Mouse (Mus musculus) frontal cortex, adult (tissue): ENCODE results near the gene Intu.

ENCODE experiments used
- ATAC-seq: cut with Nextera tagmentation; 2 replicates; pipeline ENCODE4 v1.9.2; 2017; ENCODE audit warnings: mild to moderate bottlenecking, moderate library complexity, mixed read lengths; ENCODE audit not compliant: low TSS enrichment

The Intu gene

DNA sequence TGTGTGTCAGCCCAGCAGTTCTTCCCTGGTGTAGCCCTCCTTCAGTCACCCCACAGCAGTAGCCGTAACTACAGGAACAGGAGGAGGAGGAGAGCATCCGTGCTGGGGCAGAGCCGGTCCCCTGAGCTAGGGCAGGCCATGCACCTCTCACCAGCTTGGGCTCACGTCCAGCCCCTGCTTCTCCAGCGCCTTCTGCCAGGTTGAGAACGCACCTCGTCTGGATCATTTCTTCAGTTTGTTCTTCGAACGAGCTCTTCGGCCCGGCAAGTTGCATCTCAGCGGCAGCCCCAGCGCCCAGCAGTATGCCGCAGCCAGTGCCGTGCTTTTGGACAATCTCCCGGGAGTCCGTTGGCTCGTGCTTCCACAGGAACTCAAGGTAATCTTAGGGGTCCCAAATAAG lies 152.1 kb downstream of the Intu start:
- no peak for ATAC-seq

DNA sequence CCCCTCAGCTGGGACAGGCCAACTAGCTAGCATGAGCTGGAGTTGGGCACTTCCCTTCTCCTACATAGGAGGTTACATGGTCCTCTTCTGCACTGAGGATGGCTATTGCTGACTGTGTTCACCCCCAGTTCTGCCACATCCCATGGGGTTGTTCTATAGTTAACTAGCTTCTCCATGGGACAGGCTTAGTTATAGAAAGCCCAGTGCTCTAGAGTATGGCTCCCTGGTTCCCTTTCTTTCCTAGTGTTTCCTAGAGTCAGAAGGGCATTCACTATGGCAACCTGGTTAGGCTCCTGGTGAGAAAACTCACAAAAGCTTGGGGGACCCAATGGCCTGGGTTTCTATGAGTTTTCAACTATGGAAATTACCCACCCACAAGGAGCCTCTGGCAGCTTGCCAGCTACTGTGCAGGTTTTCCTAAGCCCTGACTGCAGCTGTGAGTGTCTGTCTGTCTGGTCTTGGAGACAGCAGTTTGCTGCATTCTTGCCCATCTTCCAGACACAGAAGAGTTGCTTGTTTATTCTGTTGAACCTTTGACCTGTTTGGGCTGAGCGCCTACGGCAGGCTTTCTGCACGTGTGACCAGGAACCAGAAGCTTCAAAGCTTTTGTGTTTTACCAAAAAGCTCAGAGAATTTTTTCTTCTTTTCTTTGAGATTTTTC lies 154.9 kb downstream of the Intu start:
- no peak for ATAC-seq

DNA sequence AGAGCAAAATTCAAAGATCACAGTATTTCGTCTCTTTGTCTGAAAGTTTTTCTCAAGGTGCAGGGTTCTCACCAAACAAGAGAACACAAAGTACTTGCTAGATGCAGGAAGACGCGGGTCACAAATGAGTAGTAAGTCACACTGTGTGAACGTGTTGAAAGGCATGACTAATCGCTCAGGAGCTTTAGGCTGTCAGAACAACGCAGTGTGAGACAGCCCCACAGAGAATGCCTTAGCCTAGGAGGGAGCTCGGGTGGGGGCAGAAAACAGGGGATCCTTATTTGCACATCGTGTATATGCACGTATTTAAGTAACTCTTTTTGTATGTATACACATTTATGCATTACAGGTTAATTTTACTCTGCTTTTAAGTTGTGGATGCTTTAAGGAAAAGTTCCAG lies 155.8 kb downstream of the Intu start:
- no peak for ATAC-seq

DNA sequence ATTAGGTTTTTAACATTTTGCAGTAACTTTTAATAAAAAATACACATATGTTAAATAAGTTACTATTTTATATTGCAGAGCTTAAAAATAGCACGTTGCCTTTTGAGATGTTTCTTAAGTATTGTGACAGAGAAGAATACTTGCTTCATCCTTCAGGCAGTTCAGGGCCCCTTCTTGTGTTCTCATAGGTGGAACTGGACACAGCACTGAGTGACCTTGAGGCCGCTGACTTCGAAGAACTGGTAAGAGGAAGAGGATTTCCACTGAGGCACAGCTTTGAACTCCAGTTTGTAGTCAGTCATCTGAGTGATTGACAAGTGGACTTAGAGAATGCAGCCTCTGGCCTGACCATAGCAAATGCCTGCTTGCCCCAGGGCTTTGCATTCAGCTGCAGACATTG lies 156.5 kb downstream of the Intu start:
- no peak for ATAC-seq

DNA sequence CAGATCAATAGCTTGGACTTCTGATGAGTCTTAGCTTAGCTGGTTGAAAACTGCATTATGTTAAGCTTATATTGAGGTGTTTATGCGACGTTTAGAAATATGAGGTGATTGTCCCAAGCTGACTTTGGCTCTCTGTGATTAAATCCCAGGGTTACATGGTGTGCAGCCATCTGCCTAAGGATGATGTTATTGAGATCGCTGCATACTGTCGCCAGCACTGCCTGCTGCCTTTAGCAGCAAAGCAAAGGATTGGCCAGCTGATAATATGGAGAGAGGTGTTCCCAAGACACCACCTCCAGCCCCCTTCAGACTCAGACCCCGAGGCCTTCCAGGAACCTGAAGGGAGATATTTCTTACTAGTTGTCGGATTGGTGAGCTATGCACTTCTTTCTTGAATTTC lies 160.5 kb downstream of the Intu start:
- no peak for ATAC-seq

DNA sequence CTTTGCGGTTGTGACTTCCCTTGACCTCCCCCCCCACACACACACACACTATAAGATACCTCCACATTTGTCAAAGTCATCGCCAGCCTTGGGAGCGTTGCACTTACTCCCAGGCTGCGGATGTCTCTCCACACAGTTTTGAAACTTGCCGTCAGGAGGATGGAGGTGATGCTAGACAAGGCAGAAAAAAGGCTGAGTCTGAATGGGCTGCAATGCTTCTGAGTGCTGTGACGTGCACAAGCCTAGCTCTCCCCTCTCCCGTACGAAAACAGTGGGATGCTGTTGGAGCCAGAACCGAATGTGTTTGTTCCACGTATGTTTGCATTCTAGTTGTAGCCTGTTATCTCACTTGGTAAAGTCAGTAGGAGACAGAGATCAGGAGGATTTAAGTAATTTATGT lies 162.3 kb downstream of the Intu start:
- peak; percentile 81 for ATAC-seq

DNA sequence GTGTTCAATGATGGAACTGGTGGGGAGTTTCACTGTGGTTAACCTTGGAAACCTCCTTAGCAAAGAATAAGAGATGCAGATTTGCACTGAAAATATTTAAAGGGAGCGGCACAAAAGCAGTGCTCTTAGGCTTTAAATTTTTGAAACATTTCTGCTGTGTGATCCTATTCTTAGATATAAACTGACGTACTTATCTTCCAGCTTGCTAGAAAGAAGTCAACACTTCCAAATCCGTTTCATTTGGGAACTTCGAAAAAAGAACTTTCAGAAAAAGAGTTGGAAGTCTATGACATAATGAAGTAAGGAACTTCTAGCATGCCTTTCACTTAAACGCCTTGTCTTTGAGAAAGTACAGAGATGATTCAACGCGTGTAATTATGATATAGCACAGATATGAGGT lies 162.9 kb downstream of the Intu start:
- ATAC-seq, result peak; percentile 84

DNA sequence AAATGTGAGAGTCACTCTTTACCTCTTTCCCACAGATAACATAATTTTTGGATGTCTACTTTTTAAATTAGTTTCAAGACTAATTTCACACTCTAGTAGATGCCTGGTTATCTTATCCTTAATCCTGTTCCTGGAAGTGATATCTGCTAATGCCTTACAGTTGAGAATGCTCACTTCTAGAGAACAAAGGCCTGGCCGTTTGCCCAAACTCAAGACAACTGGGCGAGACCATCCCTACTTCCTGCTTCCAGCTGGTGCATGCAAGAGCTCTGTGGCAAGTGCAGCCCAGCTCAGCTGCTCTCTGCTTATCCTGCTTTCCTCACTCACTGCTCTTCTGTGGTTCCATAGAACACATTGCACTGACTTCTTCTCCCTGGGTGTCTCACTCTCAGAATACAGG lies 163.4 kb downstream of the Intu start:
- 0 out of 2 replicates have a peak, but pooled peaks have one; percentile 24 for ATAC-seq

DNA sequence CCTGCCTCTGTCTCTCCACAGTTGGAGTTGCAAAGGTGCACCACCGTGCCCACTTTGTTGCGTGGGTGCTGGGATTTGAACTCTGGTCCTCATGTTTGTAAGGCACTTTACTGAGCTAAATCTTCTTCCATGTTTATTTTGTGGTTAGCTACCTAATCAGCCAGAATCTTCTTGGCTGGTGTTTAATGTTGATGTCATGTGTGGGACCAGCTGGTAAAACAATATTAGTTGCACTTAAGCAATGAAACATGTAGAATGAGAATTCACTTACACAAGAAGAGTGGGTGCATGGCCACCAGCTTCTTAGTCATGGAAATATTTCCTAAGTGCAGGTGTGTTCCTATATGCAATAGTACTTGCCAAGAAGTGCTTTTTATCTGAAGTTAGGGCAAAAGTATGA lies 164.1 kb downstream of the Intu start:
- ATAC-seq, result no peak

DNA sequence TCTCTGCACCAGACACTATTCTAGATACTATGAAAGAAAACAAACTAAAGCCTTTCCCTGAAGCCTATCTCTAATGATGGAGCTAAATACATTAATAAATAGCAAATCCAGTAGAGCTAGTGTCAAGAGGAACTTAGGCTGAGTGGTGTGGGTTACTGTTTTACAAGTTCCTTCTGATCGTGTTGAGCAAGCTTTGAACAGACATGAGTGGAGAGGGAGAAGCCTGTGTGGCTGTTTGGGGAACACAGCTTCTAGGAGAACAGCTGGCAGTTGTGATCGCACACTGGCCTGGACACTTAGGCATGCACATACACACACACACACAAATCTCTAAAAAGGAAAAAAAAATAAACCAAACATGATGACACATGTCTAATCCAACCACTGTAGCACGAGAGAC lies 167.7 kb downstream of the Intu start:
- ATAC-seq, result no peak

DNA sequence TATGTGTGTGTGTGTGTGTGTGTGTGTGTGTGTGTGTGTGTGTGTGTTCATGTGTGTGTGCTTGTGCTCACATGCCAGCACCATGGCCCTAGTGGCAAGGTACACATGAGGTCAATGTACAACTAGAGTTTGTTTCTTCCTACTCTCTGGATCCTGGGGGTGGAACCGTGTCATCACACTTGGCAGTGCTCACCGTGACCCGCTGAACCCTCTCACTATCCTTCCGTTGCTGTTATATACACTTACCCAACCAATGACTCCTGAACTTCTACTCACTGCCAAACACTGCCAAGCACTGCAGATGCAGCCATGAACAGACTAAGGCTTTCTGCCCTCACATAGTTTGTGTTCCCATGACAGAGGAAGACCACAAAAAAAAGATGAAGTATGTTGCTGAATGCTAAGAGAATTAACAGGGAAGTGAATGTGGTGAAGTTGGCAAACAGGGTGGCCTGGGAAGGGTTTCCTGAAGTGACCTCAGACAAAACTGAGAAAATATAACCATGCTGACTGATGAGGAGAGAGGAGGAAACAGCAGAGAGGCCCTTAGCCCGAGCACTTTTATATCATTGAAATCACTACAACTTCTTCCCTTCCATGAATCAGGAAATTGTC lies 173.8 kb downstream of the Intu start:
- no peak for ATAC-seq

DNA sequence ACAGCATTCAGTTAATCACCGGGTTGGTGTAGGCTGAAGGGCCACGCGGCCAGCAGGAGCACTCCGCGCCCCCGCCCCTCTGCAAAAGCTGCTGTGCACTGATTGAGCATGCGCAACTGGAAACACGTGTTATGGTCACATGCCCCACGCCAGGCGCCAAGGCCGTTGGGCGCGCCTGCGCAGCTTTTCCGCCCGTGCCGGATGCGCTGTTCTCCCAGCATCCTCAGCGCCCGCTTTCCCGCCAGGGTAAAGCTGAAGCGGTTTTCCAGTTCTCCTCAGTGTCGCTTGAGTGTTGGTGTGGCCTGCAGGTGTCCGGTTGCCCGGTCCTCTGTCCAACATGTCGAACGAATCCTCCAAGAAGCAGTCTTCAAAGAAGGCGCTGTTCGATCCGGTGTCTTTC lies 177.6 kb downstream of the Intu start, which contains the start of gene Slc25a31:
TSS of gene Slc25a31 (plus strand) at position 201 of the 400 bp plus-strand sequence.
- ATAC-seq, result no peak

DNA sequence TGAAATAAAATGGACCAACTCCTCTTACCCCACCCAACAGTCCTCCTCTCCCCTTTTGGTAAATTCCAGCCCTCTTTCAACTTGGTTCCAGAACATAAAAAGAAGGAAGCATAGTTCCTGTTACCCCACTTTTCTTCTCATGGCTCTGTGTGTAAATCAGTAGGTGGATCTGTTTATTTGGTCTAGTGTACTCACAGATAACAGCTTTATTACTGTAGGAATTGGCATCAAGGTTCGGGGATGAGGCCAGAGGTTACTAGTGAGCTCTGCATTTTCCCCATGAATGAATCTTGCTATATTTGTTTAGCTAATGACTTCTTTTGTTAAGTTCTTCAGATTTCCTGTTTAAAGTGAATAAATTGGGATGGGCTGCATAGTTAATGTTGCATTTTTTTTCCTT lies 185.0 kb downstream of the Intu start:
- ATAC-seq, result no peak

DNA sequence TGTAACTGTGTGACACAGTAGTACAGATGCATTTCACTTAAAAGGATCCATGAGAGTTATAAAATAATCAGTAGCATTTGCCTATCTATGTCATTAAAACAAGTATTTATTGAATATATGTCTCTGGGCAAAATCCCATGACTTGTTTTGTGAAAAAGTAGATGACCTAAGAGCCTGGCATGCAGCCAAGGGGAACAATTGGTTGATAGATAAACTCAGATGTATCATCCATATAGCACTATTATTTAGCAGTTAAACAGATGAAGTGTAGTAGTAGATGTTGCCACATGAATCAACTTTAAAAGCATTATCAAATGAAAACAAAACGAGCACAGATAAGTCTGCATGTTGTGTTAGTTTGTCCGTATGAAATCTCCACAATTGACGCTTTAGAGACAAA lies 187.9 kb downstream of the Intu start:
- no peak for ATAC-seq

DNA sequence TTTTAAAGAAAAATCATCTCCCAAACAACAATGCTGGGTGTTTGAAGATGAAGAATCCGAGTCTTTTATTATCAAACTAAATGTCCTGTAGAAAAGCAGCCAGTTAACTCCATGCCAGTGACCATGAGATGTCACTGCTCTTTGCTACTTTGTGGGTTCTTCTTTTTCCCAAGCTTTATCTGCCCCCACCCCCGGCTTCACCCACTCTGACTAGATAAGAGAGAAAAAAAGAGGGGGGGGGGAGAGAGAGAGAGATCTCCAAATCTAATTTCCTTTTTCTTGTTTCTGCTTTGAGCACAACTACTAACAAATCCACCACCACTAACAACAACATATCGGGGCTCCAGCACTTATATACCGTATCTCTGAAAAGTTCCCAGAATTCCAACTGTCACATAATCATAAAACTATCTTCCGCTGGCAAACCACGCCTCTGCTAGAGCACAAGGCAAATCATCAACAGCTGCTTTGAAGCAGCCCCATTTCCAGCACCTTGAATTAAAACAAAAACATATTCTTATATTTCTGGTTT lies 207.4 kb downstream of the Intu start:
- ATAC-seq, result no peak

DNA sequence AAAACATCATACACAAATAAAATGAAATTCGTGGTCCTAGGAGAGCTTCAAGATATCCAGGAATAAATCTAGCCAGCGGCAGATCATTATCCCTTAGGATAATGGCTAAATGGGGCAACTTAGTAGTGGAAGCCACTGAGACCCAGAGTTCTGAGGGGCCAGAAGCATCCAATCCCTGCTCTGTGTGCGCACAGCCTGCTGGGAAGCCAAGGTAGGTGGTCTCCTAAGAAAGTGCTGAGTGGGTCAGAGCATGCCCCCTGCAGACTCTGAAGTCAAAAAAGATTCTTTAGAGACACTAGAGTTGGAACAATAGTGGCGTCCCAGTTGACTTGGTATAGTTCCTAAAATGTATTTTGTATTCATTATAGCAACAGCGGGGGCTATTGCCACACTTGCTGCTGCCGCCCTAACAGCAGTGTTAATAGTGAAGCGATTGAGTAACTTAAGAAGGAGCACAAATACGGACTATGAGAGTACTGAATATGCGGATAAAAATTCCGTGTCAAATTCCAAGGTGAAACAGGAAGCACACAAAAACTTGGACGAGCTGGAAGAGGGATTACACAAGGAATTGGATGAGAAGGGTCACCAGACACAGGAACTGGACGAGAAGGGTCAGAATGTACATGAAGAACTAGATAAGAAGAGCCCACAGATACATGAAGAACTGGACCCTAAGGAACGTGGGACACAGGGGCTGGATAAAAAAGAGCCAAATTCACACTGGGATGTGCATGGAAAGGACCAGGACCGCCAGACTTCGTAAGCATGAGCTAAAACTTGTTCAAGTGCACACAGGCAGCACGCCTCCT lies 213.1 kb downstream of the Intu start, which contains the start of gene Hspa4l:
TSS of gene Hspa4l (plus strand) at position 472 of the 812 bp plus-strand sequence.
- no peak for ATAC-seq

DNA sequence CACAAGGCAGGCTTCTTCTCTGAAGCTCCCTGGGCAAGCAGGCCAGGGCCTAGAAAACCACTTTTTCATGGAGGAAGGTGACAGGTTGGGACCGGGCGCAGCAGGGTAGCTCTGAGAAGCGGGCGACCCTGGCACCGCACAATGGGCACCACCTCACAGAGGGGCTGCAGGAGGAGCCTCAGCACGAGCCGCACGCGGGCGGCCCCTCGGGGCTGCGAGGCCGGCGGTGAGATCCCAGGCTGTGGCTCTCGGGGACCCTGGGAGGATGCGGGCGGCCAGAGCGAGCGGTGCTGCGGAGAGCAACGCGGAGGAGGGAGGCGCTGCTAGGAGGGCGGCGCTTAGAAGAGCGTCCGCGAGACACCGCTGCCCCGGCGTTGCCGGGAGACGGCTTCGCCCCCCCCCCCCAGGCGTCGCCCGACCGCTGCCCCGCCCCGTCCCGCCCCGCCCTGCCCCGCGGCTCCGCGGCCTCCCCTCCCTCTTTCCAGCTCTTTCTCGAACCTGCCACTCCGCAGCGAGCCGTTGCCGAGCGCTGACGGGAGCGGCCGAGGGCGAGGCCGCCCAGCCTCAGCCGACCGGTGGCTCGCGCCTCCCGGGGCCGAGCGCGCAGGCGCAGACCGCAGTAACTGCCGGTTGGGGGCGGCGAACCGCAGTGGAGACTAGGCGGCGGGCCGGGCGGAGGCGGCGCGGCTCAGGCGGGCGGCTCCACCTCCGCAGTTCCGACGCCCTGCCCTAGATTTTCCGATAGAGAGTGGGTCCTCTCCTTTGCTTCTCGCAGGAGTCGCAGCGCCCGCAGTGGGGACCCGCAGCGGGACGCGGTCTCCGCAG lies 214.0 kb downstream of the Intu start:
- ATAC-seq, result peak; percentile 86

DNA sequence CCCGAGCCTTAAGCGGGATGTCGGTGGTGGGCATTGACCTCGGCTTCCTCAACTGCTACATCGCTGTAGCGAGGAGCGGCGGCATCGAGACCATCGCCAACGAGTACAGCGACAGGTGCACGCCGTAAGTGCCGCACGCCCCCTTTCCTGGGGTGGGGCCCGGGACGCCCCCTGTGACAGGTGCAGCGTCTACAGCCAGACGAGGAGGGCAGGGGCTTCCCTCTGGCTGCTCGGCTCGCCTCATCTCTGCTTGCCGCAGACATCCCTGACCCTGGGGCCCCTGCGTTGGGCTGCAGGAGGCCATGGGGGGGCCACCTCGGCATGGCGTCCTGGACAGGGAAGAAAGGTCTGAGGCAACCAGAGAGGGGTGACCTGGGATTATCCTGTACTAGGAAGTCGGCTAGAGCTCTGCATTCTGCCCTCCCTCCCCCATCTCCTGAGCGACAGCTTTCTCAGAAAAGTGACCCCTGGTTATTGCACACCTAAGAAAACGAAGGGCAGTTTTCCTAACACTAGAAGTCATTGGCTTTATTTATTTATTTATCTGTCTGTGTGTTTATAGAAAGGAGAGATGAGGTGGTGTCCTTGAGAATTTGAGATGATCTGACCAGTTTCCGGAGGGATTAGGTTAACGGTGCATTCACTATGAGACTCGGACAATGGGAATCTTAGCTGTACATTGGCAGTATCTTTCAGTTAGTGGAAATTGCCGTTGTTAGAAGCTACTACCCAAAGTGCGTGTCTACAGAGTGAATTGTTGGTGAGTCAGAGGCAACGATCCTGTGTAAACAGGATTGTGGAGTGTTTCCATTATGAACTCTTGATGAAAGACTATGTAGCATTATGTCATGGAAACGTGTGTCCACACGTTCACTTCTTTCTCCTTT lies 214.8 kb downstream of the Intu start:
- ATAC-seq, result peak; percentile 25
